Mouse (Mus musculus) myocyte (in vitro differentiated cells): ENCODE results near the gene Vmn1r208. TPM values are rescaled to one million over a fixed set of nuclear protein-coding genes. Genes with fewer than 3 reads are reported as not detected.
"Not testable (repeated sequence)": the region's sequence is repeated elsewhere in the genome, so short reads cannot be mapped to it uniquely, and the experiment has no call there.

ENCODE experiments used
- H3K27me3 ChIP-seq: one replicate; pipeline ENCODE4 v1.6.1; 2011; ENCODE audit not compliant: control insufficient read depth, insufficient read depth, insufficient read length
- H3K36me3 ChIP-seq: one replicate; pipeline ENCODE4 v1.6.1; 2011; ENCODE audit not compliant: control insufficient read depth, insufficient read depth
- H3K4me2 ChIP-seq: one replicate; pipeline ENCODE4 v1.6.1; 2011; ENCODE audit warnings: low read depth, control low read depth
- H3K4me3 ChIP-seq: one replicate; pipeline ENCODE4 v1.5.1; 2011; ENCODE audit warnings: mild to moderate bottlenecking, control low read depth, moderate library complexity
- H3K79me2 ChIP-seq: one replicate; pipeline ENCODE4 v1.6.1; 2011; ENCODE audit not compliant: control insufficient read depth, insufficient read depth
- H3ac ChIP-seq: one replicate; pipeline ENCODE4 v1.6.1; 2011; ENCODE audit not compliant: control insufficient read depth, insufficient read length
- CEBPB ChIP-seq: IDR thresholded peaks from 2 replicates; pipeline ENCODE4 v1.6.1; 2011; ENCODE audit warnings: mild to moderate bottlenecking, moderate library complexity; ENCODE audit not compliant: poor library complexity, insufficient read depth, severe bottlenecking
- E2F4 ChIP-seq: IDR thresholded peaks from one replicate; pipeline ENCODE4 v1.6.1; 2011; ENCODE audit warnings: mild to moderate bottlenecking, control low read depth, moderate library complexity; ENCODE audit not compliant: insufficient read depth
- MAX ChIP-seq: IDR thresholded peaks from one replicate; pipeline ENCODE4 v1.6.1; 2011; ENCODE audit warnings: low read depth, mild to moderate bottlenecking, control low read depth
- MYOD1 ChIP-seq, 3 experiments: IDR thresholded peaks; one replicate each; pipeline ENCODE4 v1.6.1; 2011; ENCODE audit warnings: control low read depth in 2 of 3, low read depth in 2 of 3, mild to moderate bottlenecking in 2 of 3, moderate library complexity in 1 of 3; ENCODE audit not compliant: insufficient read length in 2 of 3, control insufficient read depth in 1 of 3
- MYOG ChIP-seq, 3 experiments: IDR thresholded peaks; one replicate each; pipeline ENCODE4 v1.6.1; 2011; ENCODE audit warnings: control low read depth in 2 of 3, low read depth in 2 of 3, mild to moderate bottlenecking in 2 of 3; ENCODE audit not compliant: insufficient read length in 2 of 3, control insufficient read depth in 1 of 3, insufficient read depth in 1 of 3
- POLR2A ChIP-seq: IDR thresholded peaks from one replicate; pipeline ENCODE4 v1.6.1; 2011; ENCODE audit warnings: low read depth, mild to moderate bottlenecking, control low read depth, moderate library complexity; ENCODE audit not compliant: insufficient read length
- POLR2AphosphoS2 ChIP-seq: IDR thresholded peaks from one replicate; pipeline ENCODE4 v1.6.1; 2011; ENCODE audit warnings: low read depth, control low read depth; ENCODE audit not compliant: insufficient read length
- REST ChIP-seq: IDR thresholded peaks from one replicate; pipeline ENCODE4 v1.6.1; 2011; ENCODE audit warnings: mild to moderate bottlenecking, control low read depth, moderate library complexity; ENCODE audit not compliant: insufficient read depth, insufficient read length
- SRF ChIP-seq: IDR thresholded peaks from one replicate; pipeline ENCODE4 v1.6.1; 2011; ENCODE audit warnings: low read depth; ENCODE audit not compliant: control insufficient read depth, insufficient read length
- TCF12 ChIP-seq: IDR thresholded peaks from one replicate; pipeline ENCODE4 v1.6.1; 2011; ENCODE audit warnings: mild to moderate bottlenecking, control low read depth; ENCODE audit not compliant: poor library complexity, insufficient read depth, severe bottlenecking
- TCF3 ChIP-seq: IDR thresholded peaks from one replicate; pipeline ENCODE4 v1.6.1; 2011; ENCODE audit warnings: low read depth, control low read depth; ENCODE audit not compliant: insufficient read length
- USF1 ChIP-seq: IDR thresholded peaks from one replicate; pipeline ENCODE4 v1.6.1; 2011; ENCODE audit warnings: low read depth, mild to moderate bottlenecking, control low read depth, moderate library complexity
- polyA plus RNA-seq: library from polyadenylated mRNA; unstranded; fragments of >200 nt; fragmentation: generic; extraction: Trizol; gene quantifications from one replicate; pipeline ENCODE4 v1.2.1, GENCODE M21; 2012; ENCODE audit warnings: missing spikeins

The Vmn1r208 gene
- not detected for polyA plus RNA-seq

GRCm38 (mm10) chr13:22777300-22777699 lies at the start of gene Vmn1r208:
Gene Vmn1r208 (minus strand): TSS chr13:22777400.
- H3K4me3 ChIP-seq, H3K36me3 ChIP-seq, H3ac ChIP-seq, H3K79me2 ChIP-seq, H3K27me3 ChIP-seq, H3K4me2 ChIP-seq: not testable (repeated sequence)

- H3K4me2 ChIP-seq, H3K4me3 ChIP-seq, H3K27me3 ChIP-seq, H3K36me3 ChIP-seq, H3ac ChIP-seq, H3K79me2 ChIP-seq: not testable (repeated sequence)
Measured at GRCm38 (mm10) chr13:22821601-22822000, 44.4 kb upstream of the Vmn1r208 start.

DNA sequence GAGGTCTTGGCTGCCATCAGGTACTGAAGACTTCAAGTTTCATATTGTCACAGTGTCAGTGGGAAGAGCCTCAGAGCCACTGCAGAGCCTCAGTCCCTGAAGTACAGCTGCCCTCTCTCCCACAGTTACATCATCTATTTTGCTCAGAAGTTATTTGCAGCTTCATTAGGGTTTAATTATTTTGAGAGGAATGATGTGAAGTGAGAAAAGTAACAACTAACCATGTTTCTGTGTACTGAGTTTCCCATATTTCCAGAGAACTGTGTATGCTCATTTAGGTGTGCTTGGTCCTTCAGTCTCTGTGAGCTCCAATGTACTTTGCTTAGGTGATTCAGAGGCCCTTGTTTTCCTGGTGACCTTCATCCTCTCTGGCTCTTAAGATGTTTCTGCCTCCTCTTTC lies 32.4 kb upstream of the Vmn1r208 start, which contains the start of gene Vmn1r209:
Vmn1r209 (minus strand) TSS at position 101 of the 400 bp plus-strand sequence.
- H3K4me3 ChIP-seq, H3K79me2 ChIP-seq, H3K4me2 ChIP-seq, H3K36me3 ChIP-seq, H3K27me3 ChIP-seq, H3ac ChIP-seq: not testable (repeated sequence)

GRCm38 (mm10) chr13:22788096-22788495 lies 10.9 kb upstream of the Vmn1r208 start:
- H3K27me3 ChIP-seq, H3K36me3 ChIP-seq: not testable (repeated sequence)

GRCm38 (mm10) chr13:22784159-22784558 lies 7.0 kb upstream of the Vmn1r208 start:
- not testable (repeated sequence) for H3ac ChIP-seq, H3K4me2 ChIP-seq, H3K27me3 ChIP-seq, H3K36me3 ChIP-seq, H3K4me3 ChIP-seq, H3K79me2 ChIP-seq

More at GRCm38 (mm10) chr13:22788096-22788495, 10.9 kb upstream of the Vmn1r208 start:
- not testable (repeated sequence) for H3ac ChIP-seq, H3K4me3 ChIP-seq, H3K79me2 ChIP-seq, H3K4me2 ChIP-seq

- not testable (repeated sequence) for H3K4me2 ChIP-seq, H3K36me3 ChIP-seq, H3K27me3 ChIP-seq, H3K79me2 ChIP-seq, H3K4me3 ChIP-seq, H3ac ChIP-seq
Measured at GRCm38 (mm10) chr13:22771592-22771991, 5.6 kb downstream of the Vmn1r208 start.

DNA sequence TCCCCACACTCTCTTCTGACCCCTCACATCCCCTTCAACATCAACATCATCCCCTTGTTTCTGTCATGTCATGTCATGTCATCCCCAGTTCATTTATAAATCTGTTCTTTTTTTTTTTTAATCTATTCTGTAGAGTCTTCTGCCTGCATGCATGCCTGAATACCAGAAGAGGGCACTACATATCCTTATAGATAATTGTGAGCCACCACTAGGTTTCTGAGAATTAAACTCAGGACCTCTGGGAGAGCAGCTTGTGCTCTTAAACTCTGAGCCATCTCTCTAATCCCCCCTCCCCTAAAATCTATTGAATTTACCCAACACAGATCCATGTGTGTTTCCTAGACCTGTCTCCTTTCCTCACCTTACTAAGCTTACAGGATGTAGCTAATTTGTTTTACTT lies 29.7 kb downstream of the Vmn1r208 start:
- Histone ChIP-seq H3K4me2 (no peak overlapping the region), H3K79me2 (no peaks in the 10 kb centered on the region), H3K27me3 (no peaks in the 10 kb centered on the region), H3ac (no peak overlapping the region), H3K36me3 (no peaks in the 10 kb centered on the region), H3K4me3 (no peak overlapping the region)
- TF ChIP-seq CEBPB (no peak), TCF12 (no peak), MYOG (IDR thresholded peaks at IDR 0.05; ENCODE audit: control insufficient read depth in 1 of 3, insufficient read depth in 1 of 3, insufficient read length in 2 of 3, low read depth in 2 of 3) (no peak), POLR2AphosphoS2 (no peak), USF1 (no peak), REST (no peak), SRF (no peak), MAX (no peak), MYOD1 (IDR thresholded peaks at IDR 0.05; ENCODE audit: control insufficient read depth in 1 of 3, insufficient read length in 2 of 3, low read depth in 2 of 3) (no peak), E2F4 (no peak), TCF3 (no peak), POLR2A (no peak)

DNA sequence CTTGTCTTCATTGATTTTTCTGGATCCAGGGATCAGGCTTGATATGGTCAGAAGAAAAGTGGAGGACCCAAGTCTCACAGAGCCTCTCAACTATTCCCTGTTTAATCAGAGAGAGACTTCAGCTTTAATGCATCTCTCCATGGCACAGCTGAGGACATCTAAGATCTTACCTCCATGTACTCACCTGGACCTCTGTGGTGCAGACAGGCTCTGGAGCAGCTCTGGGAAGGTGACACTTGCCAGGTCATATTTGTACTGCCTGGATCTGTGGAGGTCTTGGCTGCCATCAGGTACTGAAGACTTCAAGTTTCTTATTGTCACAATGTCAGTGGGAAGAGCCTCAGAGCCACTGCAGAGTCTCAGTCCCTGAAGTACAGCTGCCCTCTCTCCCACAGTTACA lies 47.7 kb downstream of the Vmn1r208 start, which contains the start of gene Vmn1r207-ps:
Vmn1r207-ps (minus strand) TSS at position 101 of the 400 bp plus-strand sequence.
- not testable (repeated sequence) for H3K79me2 ChIP-seq, H3K36me3 ChIP-seq, H3K4me2 ChIP-seq, H3ac ChIP-seq, H3K27me3 ChIP-seq, H3K4me3 ChIP-seq
